Mouse (Mus musculus) E14TG2a.4 (cell line): ENCODE data around the gene Slc5a1.

Experiments
- H3K27me3 ChIP-seq: 2 replicates; pipeline ENCODE4 v1.6.1; 2014; ENCODE audit warnings: low read length, control low read depth; ENCODE audit not compliant: insufficient read depth
- H3K36me3 ChIP-seq: 2 replicates; pipeline ENCODE4 v1.6.1; 2014; ENCODE audit warnings: low read length, control low read depth; ENCODE audit not compliant: insufficient read depth
- H3K4me1 ChIP-seq: replicated peaks from 2 replicates; pipeline ENCODE4 v1.6.1; 2014; ENCODE audit warnings: low read depth, low read length, control low read depth
- H3K4me3 ChIP-seq: replicated peaks from 2 replicates; pipeline ENCODE4 v1.5.1; 2014; ENCODE audit warnings: mild to moderate bottlenecking, low read length
- H3K9me3 ChIP-seq: 2 replicates; pipeline ENCODE4 v1.6.1; 2014; ENCODE audit warnings: low read length, control low read depth
- CTCF ChIP-seq: conservative IDR thresholded peaks from 2 replicates; pipeline ENCODE4 v1.5.1; 2014; ENCODE audit warnings: low read length
- NANOG ChIP-seq: IDR thresholded peaks from 2 replicates; pipeline ENCODE4 v1.6.1; 2014; ENCODE audit warnings: borderline replicate concordance, low read length, mixed read lengths
- POU5F1 ChIP-seq: IDR thresholded peaks from 2 replicates; pipeline ENCODE4 v1.6.1; 2014; ENCODE audit warnings: low read length, borderline replicate concordance

Gene Slc5a1

DNA sequence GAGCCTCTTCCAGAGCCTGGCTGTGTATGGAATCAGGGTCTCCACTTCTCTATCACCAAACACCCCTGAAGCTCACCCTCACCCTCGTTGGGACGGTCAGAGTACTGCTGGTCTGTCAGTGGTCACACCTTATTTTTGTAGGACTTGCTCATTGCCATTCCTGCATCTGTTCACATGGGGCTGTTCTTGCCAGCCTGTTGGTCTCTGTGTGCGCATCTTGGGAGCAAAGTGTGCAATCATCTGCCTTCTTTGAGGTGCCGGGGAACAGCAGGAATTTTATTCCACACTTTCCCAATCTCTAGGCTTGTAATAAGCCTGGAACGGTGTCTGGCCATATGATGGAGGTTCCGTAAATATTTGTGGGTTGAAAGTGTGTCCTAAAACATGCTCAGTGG lies 99.1 kb downstream of the Slc5a1 start:
- Histone ChIP-seq H3K4me3 (no peak overlapping the region), H3K27me3 (peaks cover 36% of the 10 kb centered on the region), H3K36me3 (no peaks in the 10 kb centered on the region), H3K4me1 (no peaks in the 10 kb centered on the region), H3K9me3 (no peaks in the 10 kb centered on the region)
- TF ChIP-seq POU5F1: no peak
- no peak for TF ChIP-seq CTCF
- TF ChIP-seq NANOG: no peak

- H3K4me3 ChIP-seq: no peak overlapping the region
- TF ChIP-seq POU5F1: no peak
- TF ChIP-seq NANOG: no peak
- peak; percentile 95 for TF ChIP-seq CTCF
- H3K9me3 ChIP-seq: no peaks in the 10 kb centered on the region
- H3K4me1 ChIP-seq: no peaks in the 10 kb centered on the region
- no peaks in the 10 kb centered on the region for H3K36me3 ChIP-seq
- peaks cover 33% of the 10 kb centered on the region for H3K27me3 ChIP-seq
Observed at GRCm38 (mm10) chr5:33203691-33204242, 99.7 kb downstream of the Slc5a1 start.

- Histone ChIP-seq H3K4me3 (no peak overlapping the region), H3K27me3 (peaks cover 35% of the 10 kb centered on the region), H3K4me1 (no peaks in the 10 kb centered on the region), H3K9me3 (no peaks in the 10 kb centered on the region), H3K36me3 (no peaks in the 10 kb centered on the region)
- TF ChIP-seq CTCF (no peak), NANOG (no peak), POU5F1 (no peak)
Observed at GRCm38 (mm10) chr5:33204284-33204683, 100.3 kb downstream of the Slc5a1 start.

DNA sequence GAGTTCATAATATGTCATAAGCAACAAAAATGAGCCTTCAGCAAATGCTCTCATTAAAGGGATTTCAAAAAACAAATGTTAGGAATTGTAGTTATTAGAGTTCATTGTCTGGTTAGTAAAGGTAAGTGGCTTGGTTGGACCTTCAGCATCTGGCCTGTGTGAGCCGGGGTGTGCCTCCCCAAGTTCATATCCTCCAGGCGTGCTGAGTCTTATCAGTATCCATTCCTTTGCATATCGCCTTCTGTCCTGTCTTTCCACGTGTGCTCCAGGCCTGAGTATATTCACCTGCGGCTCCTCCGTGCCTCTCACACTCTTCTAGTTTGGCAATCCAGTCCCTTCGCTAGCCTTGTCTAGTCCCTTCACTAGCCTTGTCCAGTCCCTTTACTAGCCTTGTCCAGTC lies 102.3 kb downstream of the Slc5a1 start:
- no peaks in the 10 kb centered on the region for H3K4me1 ChIP-seq
- H3K4me3 ChIP-seq: no peak overlapping the region
- H3K36me3 ChIP-seq: no peaks in the 10 kb centered on the region
- H3K9me3 ChIP-seq: no peaks in the 10 kb centered on the region
- TF ChIP-seq POU5F1 (no peak), CTCF (no peak), NANOG (no peak)
- peaks cover 30% of the 10 kb centered on the region for H3K27me3 ChIP-seq

- TF ChIP-seq POU5F1: no peak
- no peak for TF ChIP-seq CTCF
- no peak for TF ChIP-seq NANOG
- Histone ChIP-seq H3K27me3 (peaks cover 24% of the 10 kb centered on the region), H3K36me3 (no peaks in the 10 kb centered on the region), H3K4me3 (no peak overlapping the region), H3K4me1 (no peaks in the 10 kb centered on the region), H3K9me3 (no peaks in the 10 kb centered on the region)
Observed at GRCm38 (mm10) chr5:33207136-33207535, 103.1 kb downstream of the Slc5a1 start.

DNA sequence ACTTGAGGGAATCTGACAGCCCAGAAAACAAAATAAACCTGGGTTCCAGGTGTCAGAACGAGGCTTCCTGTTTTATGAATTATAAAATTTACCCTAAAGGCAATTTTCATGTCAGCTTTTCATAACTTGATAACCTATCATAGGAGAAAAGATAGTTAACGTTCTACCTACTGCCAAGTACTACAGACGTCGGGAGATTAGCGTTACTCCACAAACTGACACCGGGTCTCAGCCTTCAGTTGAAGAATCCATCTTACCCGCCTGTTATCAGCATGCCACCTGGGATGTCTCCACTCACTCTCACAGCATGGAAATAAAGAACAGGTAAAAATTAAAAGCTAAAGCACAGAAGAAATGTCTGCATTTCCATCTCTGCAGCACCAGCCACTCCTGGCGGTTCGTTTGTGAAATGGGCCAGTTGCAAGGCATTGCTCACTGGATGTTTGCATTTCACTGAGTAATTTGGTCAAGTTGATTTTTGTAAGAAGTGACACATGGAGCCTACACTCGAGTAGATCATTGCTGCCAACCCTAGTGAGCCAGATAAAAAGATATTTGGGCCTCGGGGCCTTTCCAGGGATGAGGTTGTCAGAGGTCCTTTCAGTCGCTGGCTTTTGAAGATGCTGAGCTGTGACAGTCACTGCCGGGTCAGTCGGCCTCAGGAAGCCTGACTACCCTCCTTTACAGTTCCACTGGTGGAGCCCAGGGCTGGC lies 104.7 kb downstream of the Slc5a1 start:
- Histone ChIP-seq H3K9me3 (no peaks in the 10 kb centered on the region), H3K27me3 (peaks cover 30% of the 10 kb centered on the region), H3K4me1 (no peaks in the 10 kb centered on the region), H3K36me3 (no peaks in the 10 kb centered on the region), H3K4me3 (no peak overlapping the region)
- TF ChIP-seq CTCF: no peak
- TF ChIP-seq NANOG: no peak
- no peak for TF ChIP-seq POU5F1

DNA sequence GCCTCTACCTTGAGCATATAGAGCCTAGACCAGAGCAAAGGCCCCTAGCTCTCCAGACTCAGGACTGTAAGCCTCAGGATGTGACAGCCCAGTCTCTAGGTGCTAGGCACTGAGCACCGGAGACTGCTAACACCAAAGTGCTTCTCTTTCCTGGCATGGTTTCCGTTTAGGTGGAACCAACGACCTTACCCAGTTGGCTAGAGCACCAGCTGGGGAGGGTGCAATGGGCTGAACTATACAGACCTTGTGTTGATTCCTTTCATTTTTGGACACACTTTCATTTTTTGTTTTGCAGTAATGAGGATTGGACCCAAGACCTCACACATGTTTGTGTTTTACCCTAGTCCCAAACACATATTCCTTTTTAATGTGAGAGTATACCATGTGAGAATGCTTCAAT lies 106.5 kb downstream of the Slc5a1 start:
- H3K4me1 ChIP-seq: peaks cover 11% of the 10 kb centered on the region
- H3K27me3 ChIP-seq: peaks cover 31% of the 10 kb centered on the region
- TF ChIP-seq CTCF: no peak
- TF ChIP-seq NANOG: no peak
- no peak for TF ChIP-seq POU5F1

GRCm38 (mm10) chr5:33211254-33211653 lies 107.2 kb downstream of the Slc5a1 start:
- TF ChIP-seq NANOG (no peak), POU5F1 (no peak), CTCF (no peak)
- Histone ChIP-seq H3K9me3 (no peaks in the 10 kb centered on the region), H3K4me1 (peaks cover 19% of the 10 kb centered on the region), H3K27me3 (peaks cover 36% of the 10 kb centered on the region), H3K36me3 (no peaks in the 10 kb centered on the region), H3K4me3 (no peak overlapping the region)

More for the DNA sequence above, 106.5 kb downstream of the Slc5a1 start:
- Histone ChIP-seq H3K9me3 (no peaks in the 10 kb centered on the region), H3K4me3 (no peak overlapping the region), H3K36me3 (no peaks in the 10 kb centered on the region)
